Mouse (Mus musculus) stomach, postnatal 0 days (tissue): ENCODE results near the gene Pde11a. TPM values are rescaled to one million over a fixed set of nuclear protein-coding genes. Genes with fewer than 3 reads are reported as not detected.

ENCODE experiments used
- ATAC-seq: fragments of 200-750 bp; cut with Nextera tagmentation; 2 replicates; pipeline ENCODE4 v1.8.0; 2017; ENCODE audit not compliant: low FRiP score, low TSS enrichment
- DNase-seq: peaks from one replicate; pipeline ENCODE4 v3.0.0-alpha.2; 2016; ENCODE audit warnings: low spot score
- H3K27ac ChIP-seq: fragments of 300-500 bp; sonication (generic); replicated peaks from 2 replicates; pipeline ENCODE4 v1.5.1; 2014; ENCODE audit warnings: mild to moderate bottlenecking, control low read depth
- H3K27me3 ChIP-seq: fragments of 300-500 bp; sonication (generic); 2 replicates; pipeline ENCODE4 v1.6.1; 2014; ENCODE audit warnings: low read length; ENCODE audit not compliant: control insufficient read depth, insufficient read depth
- H3K36me3 ChIP-seq: fragments of 300-500 bp; sonication (generic); 2 replicates; pipeline ENCODE4 v1.6.1; 2014; ENCODE audit warnings: low read length, mixed read lengths; ENCODE audit not compliant: control insufficient read depth, insufficient read depth
- H3K4me1 ChIP-seq: fragments of 300-500 bp; sonication (generic); replicated peaks from 2 replicates; pipeline ENCODE4 v1.6.1; 2014; ENCODE audit warnings: antibody characterized with exemption; ENCODE audit not compliant: control insufficient read depth, insufficient read depth
- H3K4me2 ChIP-seq: fragments of 300-500 bp; sonication (generic); replicated peaks from 2 replicates; pipeline ENCODE4 v1.6.1; 2014; ENCODE audit warnings: low read depth, mild to moderate bottlenecking, control low read depth, moderate library complexity
- H3K4me3 ChIP-seq: fragments of 300-500 bp; sonication (generic); 2 replicates; pipeline ENCODE4 v1.5.1; 2014; ENCODE audit warnings: low read depth, low read length, control low read depth
- H3K9ac ChIP-seq: fragments of 300-500 bp; sonication (generic); 2 replicates; pipeline ENCODE4 v1.6.1; 2014; ENCODE audit warnings: mild to moderate bottlenecking, low read length, control low read depth, mixed read lengths
- H3K9me3 ChIP-seq: fragments of 300-500 bp; sonication (generic); 2 replicates; pipeline ENCODE4 v1.6.1; 2016; ENCODE audit warnings: low read length; ENCODE audit not compliant: control insufficient read depth
- CTCF ChIP-seq: IDR thresholded peaks from 2 replicates; pipeline ENCODE4 v1.5.1; 2016; ENCODE audit warnings: antibody characterized with exemption, low read depth, mild to moderate bottlenecking, moderate library complexity
- EP300 ChIP-seq: optimal IDR thresholded peaks from 2 replicates; pipeline ENCODE3; 2016; ENCODE audit warnings: antibody characterized with exemption
- WGBS: fragments of 180-500 bp; shearing (Covaris S2); extraction: QIAGEN DNeasy Blood & Tissue Kit; methylation state at CpG from one replicate; pipeline ENCODE4 v1.1.7; 2014; 5-methylcytosine and 5-hydroxymethylcytosine counted together
- polyA plus RNA-seq: library from polyadenylated mRNA; unstranded; fragments of >200 nt; fragmentation: Nextera tagmentation; extraction: Ambion mirVana; gene quantifications from 2 replicates; pipeline ENCODE4 v1.2.1, GENCODE M21; 2015

Pde11a gene
- polyA plus RNA-seq, 1 experiment from 2014 or later, result 0.12 TPM

GRCm38 (mm10) chr2:76369821-76370655 is 31.5 kb upstream of the Pde11a start, which contains the start of gene Rbm45:
TSS of gene Rbm45 (plus strand) at chr2:76369984.
- H3K4me3 ChIP-seq, result peak within 1 kb of the TSS; percentile 70
- peak; percentile 94 for ATAC-seq
- peak within 1 kb of the TSS; percentile 42 for H3K27ac ChIP-seq
- H3K36me3 ChIP-seq, result peaks cover 9% of the 10 kb centered on the region; the same call in 1 of the 2 replicates
- H3K4me1 ChIP-seq, result peaks cover 2% of the 10 kb centered on the region; the same call in 1 of the 2 replicates
- peak; percentile 92 for DNase-seq
- WGBS, result under 1% methylated on average over 61 of the region's 61 CpGs
- H3K27me3 ChIP-seq, result no peaks in the 10 kb centered on the region
- peak within 1 kb of the TSS; percentile 96 for H3K4me2 ChIP-seq
- no peaks in the 10 kb centered on the region for H3K9me3 ChIP-seq
- TF ChIP-seq EP300 (no peak), CTCF (peak; percentile 89)
- peak within 1 kb of the TSS; percentile 70 for H3K9ac ChIP-seq

GRCm38 (mm10) chr2:76368861-76369660 is 30.5 kb upstream of the Pde11a start:
- 70% methylated on average over 13 of the region's 13 CpGs for WGBS
- no peak overlapping the region for H3K9ac ChIP-seq
- no peaks in the 10 kb centered on the region for H3K27me3 ChIP-seq
- ATAC-seq (no peak), DNase-seq (no peak)
- H3K27ac ChIP-seq, result no peak overlapping the region
- H3K9me3 ChIP-seq, result no peaks in the 10 kb centered on the region
- H3K4me1 ChIP-seq, result peaks cover 2% of the 10 kb centered on the region; the same call in 1 of the 2 replicates
- H3K4me3 ChIP-seq, result no peak overlapping the region
- H3K4me2 ChIP-seq, result no peak overlapping the region
- H3K36me3 ChIP-seq, result peaks cover 6% of the 10 kb centered on the region; the same call in 1 of the 2 replicates
- TF ChIP-seq EP300, result no peak
- no peak for TF ChIP-seq CTCF

- no peaks in the 10 kb centered on the region for H3K27me3 ChIP-seq
- 10% methylated on average over 9 of the region's 9 CpGs for WGBS
- peaks cover 2% of the 10 kb centered on the region; the same call in 1 of the 2 replicates for H3K4me1 ChIP-seq
- no peak overlapping the region for H3K9ac ChIP-seq
- no peaks in the 10 kb centered on the region for H3K9me3 ChIP-seq
- no peak overlapping the region for H3K4me3 ChIP-seq
- no peak overlapping the region for H3K27ac ChIP-seq
- no peak overlapping the region for H3K4me2 ChIP-seq
- TF ChIP-seq CTCF (peak; percentile 93), EP300 (no peak)
- no peaks in the 10 kb centered on the region for H3K36me3 ChIP-seq
- ATAC-seq (peak; percentile 25; the same call in 1 of the 2 replicates), DNase-seq (peak; percentile 82)
These were observed 28.8 kb upstream of the Pde11a start for GRCm38 (mm10) chr2:76367188-76367922.

- H3K4me2 ChIP-seq, result no peak overlapping the region
- no peak overlapping the region for H3K9ac ChIP-seq
- H3K36me3 ChIP-seq, result no peaks in the 10 kb centered on the region
- TF ChIP-seq EP300, result no peak
- no peak for TF ChIP-seq CTCF
- DNase-seq (no peak), ATAC-seq (no peak)
- H3K27me3 ChIP-seq, result no peaks in the 10 kb centered on the region
- 71% methylated on average over 4 of the region's 4 CpGs for WGBS
- H3K27ac ChIP-seq, result no peak overlapping the region
- H3K4me3 ChIP-seq, result no peak overlapping the region
- H3K4me1 ChIP-seq, result no peaks in the 10 kb centered on the region; the same call in 1 of the 2 replicates
- no peaks in the 10 kb centered on the region for H3K9me3 ChIP-seq
These were observed 27.2 kb upstream of the Pde11a start for GRCm38 (mm10) chr2:76365811-76366210.

GRCm38 (mm10) chr2:76362111-76362510 is 23.5 kb upstream of the Pde11a start:
- DNase-seq (peak; percentile 31), ATAC-seq (no peak)
- Histone ChIP-seq H3K9me3 (no peaks in the 10 kb centered on the region), H3K27ac (no peak overlapping the region), H3K4me2 (no peak overlapping the region), H3K36me3 (no peaks in the 10 kb centered on the region), H3K9ac (no peak overlapping the region), H3K4me3 (no peak overlapping the region), H3K4me1 (no peaks in the 10 kb centered on the region), H3K27me3 (no peaks in the 10 kb centered on the region)
- WGBS, result 53% methylated on average over 2 of the region's 2 CpGs
- TF ChIP-seq EP300, result no peak
- TF ChIP-seq CTCF, result peak; percentile 70
